Mouse (Mus musculus) lung, embryonic 16.5 days (tissue): ENCODE measurements around the gene Slc38a9. TPM values are rescaled to one million over a fixed set of nuclear protein-coding genes. Genes with fewer than 3 reads are reported as not detected.

Experiments
- ATAC-seq: fragments of 200-750 bp; cut with Nextera tagmentation; 2 replicates; pipeline ENCODE4 v1.8.0; 2017; ENCODE audit warnings: low read depth, mild to moderate bottlenecking, moderate library complexity
- H3K27ac ChIP-seq: fragments of 300-500 bp; sonication (generic); 2 replicates; pipeline ENCODE4 v1.5.1; 2014; ENCODE audit warnings: mild to moderate bottlenecking, control low read depth, low read length
- H3K27me3 ChIP-seq: fragments of 300-500 bp; sonication (generic); 2 replicates; pipeline ENCODE4 v1.6.1; 2014; ENCODE audit warnings: low read depth, low read length, mixed read lengths; ENCODE audit not compliant: control insufficient read depth, insufficient read depth
- H3K36me3 ChIP-seq: fragments of 300-500 bp; sonication (generic); 2 replicates; pipeline ENCODE4 v1.6.1; 2014; ENCODE audit warnings: low read length; ENCODE audit not compliant: control insufficient read depth, insufficient read depth
- H3K4me1 ChIP-seq: fragments of 300-500 bp; sonication (generic); replicated peaks from 2 replicates; pipeline ENCODE4 v1.6.1; 2014; ENCODE audit warnings: low read length, mixed read lengths; ENCODE audit not compliant: control insufficient read depth, insufficient read depth
- H3K4me2 ChIP-seq: fragments of 300-500 bp; sonication (generic); 2 replicates; pipeline ENCODE4 v1.6.1; 2014; ENCODE audit warnings: low read depth, low read length, control low read depth
- H3K4me3 ChIP-seq: fragments of 300-500 bp; sonication (generic); 2 replicates; pipeline ENCODE4 v1.5.1; 2014; ENCODE audit warnings: mild to moderate bottlenecking, low read length, control low read depth
- H3K9ac ChIP-seq: fragments of 300-500 bp; sonication (generic); 2 replicates; pipeline ENCODE4 v1.6.1; 2014; ENCODE audit warnings: low read length, control low read depth
- H3K9me3 ChIP-seq: fragments of 300-500 bp; sonication (generic); 2 replicates; pipeline ENCODE4 v1.6.1; 2016; ENCODE audit warnings: low read length; ENCODE audit not compliant: control insufficient read depth
- WGBS: fragments of 180-500 bp; shearing (Covaris S2); extraction: QIAGEN DNeasy Blood & Tissue Kit; methylation state at CpG from one replicate; pipeline ENCODE4 v1.1.7; 2014; 5-methylcytosine and 5-hydroxymethylcytosine counted together
- polyA plus RNA-seq: library from polyadenylated mRNA; unstranded; fragments of >200 nt; fragmentation: Nextera tagmentation; extraction: Ambion mirVana; gene quantifications from 2 replicates; pipeline ENCODE4 v1.2.1, GENCODE M21; 2015

Slc38a9 gene
- polyA plus RNA-seq, 1 experiment from 2014 or later, result 15.7 TPM

- no peak overlapping the region for H3K4me3 ChIP-seq
- H3K9me3 ChIP-seq, result no peaks in the 10 kb centered on the region
- no peak overlapping the region for H3K9ac ChIP-seq
- no peak overlapping the region for H3K4me2 ChIP-seq
- ATAC-seq, result no peak
- H3K27me3 ChIP-seq, result no peaks in the 10 kb centered on the region
- WGBS, result 44% methylated on average over 6 of the region's 6 CpGs
- H3K36me3 ChIP-seq, result no peaks in the 10 kb centered on the region; the same call in 1 of the 2 replicates
- H3K4me1 ChIP-seq, result peaks cover 5% of the 10 kb centered on the region
- H3K27ac ChIP-seq, result no peak overlapping the region
These were observed 12.2 kb downstream of the Slc38a9 start for GRCm38 (mm10) chr13:112672797-112673196.

- peak; percentile 90 for ATAC-seq
- Histone ChIP-seq H3K4me2 (no peak overlapping the region), H3K27ac (no peak overlapping the region)
These were observed 13.4 kb downstream of the Slc38a9 start for GRCm38 (mm10) chr13:112673899-112674447.

DNA sequence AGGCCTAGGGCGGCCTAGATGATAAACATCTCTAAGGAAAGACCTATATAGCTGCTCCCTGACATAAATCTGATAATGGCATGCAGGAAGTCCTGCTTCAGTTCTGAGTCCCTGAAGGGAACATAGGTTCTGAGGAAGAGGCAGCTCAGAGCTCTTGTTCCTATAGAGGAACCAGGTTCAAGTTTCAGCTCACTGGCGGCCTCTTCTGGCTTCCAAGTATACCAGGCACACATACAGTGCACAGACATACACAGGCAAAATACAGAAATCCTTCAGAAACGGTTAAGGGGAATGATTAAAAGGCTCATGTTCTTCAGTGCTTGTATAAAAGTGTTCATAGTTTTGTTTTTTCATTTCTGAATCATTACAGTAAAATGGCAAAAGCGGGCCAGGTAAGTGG is 17.6 kb downstream of the Slc38a9 start:
- no peak overlapping the region for H3K4me2 ChIP-seq
- ATAC-seq, result no peak
- H3K4me1 ChIP-seq, result peaks cover 5% of the 10 kb centered on the region
- H3K27me3 ChIP-seq, result no peaks in the 10 kb centered on the region
- H3K9me3 ChIP-seq, result 0 out of 2 replicates have a peak, but pooled peaks cover 3% of the 10 kb centered on the region
- H3K27ac ChIP-seq, result no peak overlapping the region
- H3K36me3 ChIP-seq, result peaks cover 2% of the 10 kb centered on the region; the same call in 1 of the 2 replicates
- H3K9ac ChIP-seq, result no peak overlapping the region
- 89% methylated on average over 4 of the region's 4 CpGs for WGBS
- no peak overlapping the region for H3K4me3 ChIP-seq

More at GRCm38 (mm10) chr13:112673899-112674447, 13.4 kb downstream of the Slc38a9 start:
- Histone ChIP-seq H3K27me3 (no peaks in the 10 kb centered on the region), H3K9ac (no peak overlapping the region), H3K4me3 (no peak overlapping the region), H3K36me3 (peaks cover 2% of the 10 kb centered on the region), H3K9me3 (0 out of 2 replicates have a peak, but pooled peaks cover 3% of the 10 kb centered on the region), H3K4me1 (peaks cover 5% of the 10 kb centered on the region)
- 8% methylated on average over 9 of the region's 9 CpGs for WGBS

DNA sequence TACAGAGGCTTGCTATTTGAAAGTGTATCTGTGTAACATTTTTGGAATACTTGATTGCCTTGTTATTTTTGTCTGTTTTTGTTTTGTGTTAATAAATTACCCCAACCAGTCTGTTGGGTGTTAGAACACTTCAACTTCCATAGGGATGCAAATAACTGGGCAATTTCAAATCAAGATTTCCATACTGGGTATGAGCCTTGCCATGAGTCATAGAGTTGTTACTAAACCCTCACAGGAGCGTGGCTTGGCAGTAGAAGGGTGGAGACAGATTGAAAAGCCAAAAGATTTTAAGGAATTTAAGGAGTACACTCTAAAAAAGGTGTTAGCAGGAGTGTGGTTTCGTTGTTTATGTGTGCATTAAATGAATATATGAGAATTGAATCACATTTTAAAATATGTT is 22.8 kb downstream of the Slc38a9 start:
- 60% methylated on average over 2 of the region's 2 CpGs for WGBS
- Histone ChIP-seq H3K36me3 (peaks cover 2% of the 10 kb centered on the region; the same call in 1 of the 2 replicates), H3K9ac (no peak overlapping the region), H3K4me1 (peaks cover 4% of the 10 kb centered on the region), H3K27me3 (no peaks in the 10 kb centered on the region), H3K4me3 (no peak overlapping the region), H3K9me3 (no peaks in the 10 kb centered on the region), H3K27ac (no peak overlapping the region), H3K4me2 (no peak overlapping the region)
- ATAC-seq, result no peak

- Histone ChIP-seq H3K27ac (peak overlapping the region; percentile 53; the same call in 1 of the 2 replicates), H3K9me3 (no peaks in the 10 kb centered on the region), H3K36me3 (no peaks in the 10 kb centered on the region), H3K4me3 (no peak overlapping the region), H3K4me1 (peaks cover 4% of the 10 kb centered on the region), H3K4me2 (no peak overlapping the region), H3K9ac (no peak overlapping the region), H3K27me3 (no peaks in the 10 kb centered on the region)
- WGBS, result 58% methylated on average over 6 of the region's 6 CpGs
- ATAC-seq, result no peak
These were observed 23.4 kb downstream of the Slc38a9 start for GRCm38 (mm10) chr13:112683970-112684369.

DNA sequence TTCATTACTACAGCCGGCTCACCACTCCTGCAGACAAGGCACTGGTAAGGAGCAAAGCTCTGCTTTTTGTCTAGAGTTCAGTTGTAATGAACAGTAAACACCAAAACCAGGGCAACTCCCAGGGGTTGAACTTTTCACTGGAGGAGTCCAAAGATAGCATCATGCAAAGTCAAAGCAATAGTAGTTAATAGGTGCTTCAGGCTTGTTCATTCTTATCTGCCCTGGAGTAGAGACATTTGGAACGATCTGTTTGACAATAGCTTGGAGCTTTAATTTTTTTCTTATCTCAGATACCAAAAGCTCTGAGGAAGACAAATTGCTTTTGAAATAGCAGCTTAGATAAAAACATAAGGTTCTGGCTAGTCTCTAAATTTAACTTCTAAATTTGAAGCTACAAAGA is 25.6 kb downstream of the Slc38a9 start:
- no peak for ATAC-seq
- peaks cover 4% of the 10 kb centered on the region for H3K4me1 ChIP-seq
- H3K27ac ChIP-seq, result no peak overlapping the region
- no peaks in the 10 kb centered on the region for H3K36me3 ChIP-seq
- H3K9ac ChIP-seq, result no peak overlapping the region
- H3K4me3 ChIP-seq, result no peak overlapping the region
- H3K27me3 ChIP-seq, result no peaks in the 10 kb centered on the region
- no peak overlapping the region for H3K4me2 ChIP-seq
- 46% methylated on average over 2 of the region's 2 CpGs for WGBS
- no peaks in the 10 kb centered on the region for H3K9me3 ChIP-seq

DNA sequence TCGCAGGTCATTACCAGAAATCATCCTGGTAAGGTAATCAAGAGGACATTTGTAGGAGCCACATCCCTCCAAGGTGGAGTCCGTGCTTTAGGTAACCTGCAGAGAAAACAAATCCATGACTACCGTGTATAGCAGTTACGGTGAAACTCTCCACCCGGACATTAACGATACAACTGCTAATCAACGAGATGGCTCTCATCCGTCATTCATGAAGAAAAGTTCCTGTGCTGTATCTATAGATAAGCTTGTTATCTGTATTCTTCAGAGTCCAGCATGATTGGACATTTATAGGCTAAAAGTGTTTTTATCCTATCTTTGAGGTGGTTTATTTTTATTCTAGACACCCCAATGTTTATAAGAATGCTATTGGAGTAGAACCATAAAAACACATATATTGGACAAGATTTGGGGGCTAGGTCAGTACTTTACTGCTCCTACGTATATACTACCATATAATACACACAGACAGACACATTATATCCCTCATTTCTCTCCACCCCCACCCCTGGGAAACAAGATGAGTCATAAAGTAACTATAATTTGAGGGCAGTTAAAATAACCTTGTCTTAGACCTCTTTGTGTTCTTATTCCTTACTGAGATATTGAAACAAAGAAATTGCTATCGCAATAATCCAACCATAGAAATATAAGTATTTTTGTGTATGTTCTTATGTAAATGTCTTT is 32.5 kb downstream of the Slc38a9 start:
- Histone ChIP-seq H3K27ac (no peak overlapping the region), H3K9ac (no peak overlapping the region), H3K4me1 (no peaks in the 10 kb centered on the region), H3K4me2 (no peak overlapping the region), H3K36me3 (peaks cover 5% of the 10 kb centered on the region; the same call in 1 of the 2 replicates), H3K9me3 (peaks cover 3% of the 10 kb centered on the region), H3K4me3 (no peak overlapping the region), H3K27me3 (no peaks in the 10 kb centered on the region)
- WGBS, result 87% methylated on average over 10 of the region's 10 CpGs
- ATAC-seq, result no peak

DNA sequence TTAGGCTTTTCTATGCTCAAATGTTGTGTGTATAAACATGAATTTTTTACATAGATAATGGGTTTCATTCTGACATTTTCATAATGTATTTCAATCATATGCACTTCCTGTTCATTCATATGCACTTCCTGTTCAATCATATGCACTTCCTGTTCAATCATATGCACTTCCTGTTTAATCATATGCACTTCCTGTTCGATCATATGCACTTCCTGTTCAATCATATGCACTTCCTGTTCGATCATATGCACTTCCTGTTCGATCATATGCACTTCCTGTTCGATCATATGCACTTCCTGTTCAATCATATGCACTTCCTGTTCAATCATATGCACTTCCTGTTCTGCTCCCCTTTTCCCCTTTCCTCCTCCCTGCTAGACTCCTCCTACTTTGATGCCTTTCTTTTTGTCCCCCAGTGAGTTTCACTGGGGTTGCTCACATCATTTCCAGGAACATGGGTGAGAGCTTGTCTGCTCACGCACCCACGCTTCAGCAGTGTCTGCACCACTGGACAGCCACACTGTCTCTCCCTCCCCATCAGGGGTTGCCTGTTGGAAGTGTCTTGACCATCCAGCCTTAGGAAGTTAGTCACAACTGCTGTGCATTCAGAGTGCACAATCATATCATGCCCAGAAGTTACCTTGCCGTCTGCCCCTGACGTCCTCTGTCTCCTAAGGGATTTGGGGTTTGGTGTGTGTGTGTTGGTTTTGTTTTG is 35.1 kb downstream of the Slc38a9 start:
- H3K27ac ChIP-seq, result no peak overlapping the region
- 95% methylated on average over 8 of the region's 8 CpGs for WGBS
- no peak for ATAC-seq
- H3K4me2 ChIP-seq, result no peak overlapping the region
- peaks cover 3% of the 10 kb centered on the region for H3K9me3 ChIP-seq
- H3K4me3 ChIP-seq, result no peak overlapping the region
- H3K9ac ChIP-seq, result no peak overlapping the region
- H3K36me3 ChIP-seq, result peaks cover 5% of the 10 kb centered on the region; the same call in 1 of the 2 replicates
- no peaks in the 10 kb centered on the region for H3K4me1 ChIP-seq
- H3K27me3 ChIP-seq, result no peaks in the 10 kb centered on the region

DNA sequence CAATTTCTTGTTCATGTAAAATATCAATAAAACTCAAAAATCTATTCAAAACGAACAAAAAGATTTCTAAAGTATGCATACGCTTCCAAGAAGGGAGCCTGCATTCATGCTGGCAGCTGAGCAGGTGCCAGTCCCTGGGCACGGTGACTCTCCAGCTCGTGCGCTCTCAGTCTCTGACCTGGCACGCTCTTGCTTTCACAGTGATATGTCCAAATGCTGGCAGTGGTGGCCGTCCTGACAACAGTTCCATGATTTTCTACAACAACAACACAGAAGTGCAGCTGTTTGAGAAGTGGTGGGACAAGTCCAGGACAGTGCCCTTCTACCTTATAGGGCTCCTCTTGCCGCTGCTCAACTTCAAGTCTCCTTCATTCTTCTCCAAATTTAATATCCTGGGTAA is 40.7 kb downstream of the Slc38a9 start:
- Histone ChIP-seq H3K4me3 (no peak overlapping the region), H3K4me2 (no peak overlapping the region), H3K9ac (no peak overlapping the region), H3K36me3 (no peaks in the 10 kb centered on the region), H3K4me1 (no peaks in the 10 kb centered on the region), H3K27me3 (no peaks in the 10 kb centered on the region), H3K27ac (no peak overlapping the region), H3K9me3 (no peaks in the 10 kb centered on the region)
- 81% methylated on average over 8 of the region's 8 CpGs for WGBS
- no peak for ATAC-seq
